Mouse (Mus musculus) lung, adult 2 months (tissue): Measurements from ENCODE around the gene Fscn2.

ENCODE experiments used
- CTCF ChIP-seq: fragments of 200-500 bp; IDR thresholded peaks from 2 replicates; pipeline ENCODE4 v1.5.1; 2011; ENCODE audit warnings: mild to moderate bottlenecking, low read length, control low read depth; ENCODE audit not compliant: insufficient read depth
- POLR2A ChIP-seq: fragments of 200-500 bp; IDR thresholded peaks from 2 replicates; pipeline ENCODE4 v1.6.1; 2011; ENCODE audit warnings: low read depth, mild to moderate bottlenecking, control low read depth, low read length, borderline replicate concordance; ENCODE audit errors: extremely low read depth

- no peak for TF ChIP-seq CTCF
- TF ChIP-seq POLR2A = no peak
Measured at GRCm38 (mm10) chr11:120343519-120344309, 17.6 kb upstream of the Fscn2 start.
